Mouse (Mus musculus) megakaryocyte, embryonic 14.5 days (primary cell): ENCODE results near the gene Ankfy1.

Source experiments
- FLI1 ChIP-seq: IDR thresholded peaks from 2 replicates; pipeline ENCODE4 v1.6.1; 2012; ENCODE audit warnings: low read length, inconsistent platforms, mixed read lengths
- GATA1 ChIP-seq: IDR thresholded peaks from 3 replicates; pipeline ENCODE4 v1.6.1; 2012; ENCODE audit warnings: mixed read lengths, low read length, inconsistent platforms, borderline replicate concordance

DNA sequence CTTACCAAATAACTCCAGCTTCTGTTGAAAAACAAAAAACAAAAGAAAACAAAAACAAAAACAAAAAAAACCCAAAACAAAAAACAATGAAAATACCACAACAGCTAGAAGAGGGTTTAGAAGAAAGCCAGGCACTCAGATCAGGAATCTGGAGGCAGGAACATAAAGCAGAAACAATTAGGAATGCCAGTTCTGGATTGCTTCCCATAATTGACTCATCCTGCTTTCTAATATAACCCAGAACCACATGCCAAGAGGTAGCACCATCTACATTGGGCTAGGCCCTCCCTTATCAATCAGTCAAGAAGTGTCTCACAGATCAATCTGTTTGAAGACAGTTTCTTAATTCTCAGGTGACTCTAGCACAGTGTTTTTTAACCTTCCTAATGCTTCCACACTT is 9.1 kb upstream of the Ankfy1 start:
- TF ChIP-seq GATA1 (no peak), FLI1 (no peak)
